Comparison of ENCODE assay signal across 10 mouse cellular contexts in genomic region chr5:24605980-24606665, GRCm38 (mm10). TPM values are rescaled to one million over a fixed set of nuclear protein-coding genes. Genes with fewer than 3 reads are reported as not detected.
DNase-seq lines count a peak whose midpoint lies in the region; ATAC-seq lines count a peak whose summit lies in the region.
"Had no signal": no experiment of that assay in that cellular context is flagged by ENCODE, and none has a peak within 500 bp of the region (broad histone marks: within the 10 kb centered on the region; RNA-seq: fewer than 3 reads in every experiment).

No protein-coding gene starts in this region.

- peak overlapping the region; percentile 99 for H3K27ac ChIP-seq in heart, embryonic 10.5 days
- H3K27ac ChIP-seq in embryonic facial prominence, embryonic 10.5 days (replicated peaks) = peak overlapping the region; percentile 97
- H3K27ac ChIP-seq in heart, embryonic 16.5 days (ENCODE audit: low read length) = peak overlapping the region; percentile 99
- H3K27ac ChIP-seq in midbrain, embryonic 12.5 days (replicated peaks) = peak overlapping the region; percentile 99
- H3K27ac ChIP-seq: liver, embryonic 15.5 days had no signal

- H3K4me3 ChIP-seq in heart, embryonic 10.5 days = peak overlapping the region; percentile 83
- peak overlapping the region; percentile 75 for H3K4me3 ChIP-seq in embryonic facial prominence, embryonic 10.5 days
- H3K4me3 ChIP-seq in heart, embryonic 16.5 days (ENCODE audit: low read length) = no peak overlapping the region; the same call in 1 of the 2 replicates
- H3K4me3 ChIP-seq in midbrain, embryonic 12.5 days = peak overlapping the region; percentile 53
- H3K4me3 ChIP-seq: liver, embryonic 15.5 days had no signal

- no peak for DNase-seq in heart, embryonic 10.5 days (ENCODE audit: low spot score)
- no peak for DNase-seq in heart, postnatal 4 days
- DNase-seq in embryonic facial prominence, embryonic 10.5 days (ENCODE audit: low spot score) = peak; percentile 25
- DNase-seq in left cerebral cortex, adult 8-10 months (ENCODE audit: low spot score in 2 of 2) = no peak
- no peak for DNase-seq in spleen, postnatal 10 days (ENCODE audit: low spot score in 2 of 2)
- no peak for DNase-seq in layer of hippocampus, postnatal 36 days
- DNase-seq: adrenal gland, postnatal 36 days had no signal

- peak overlapping the region; percentile 64 for H3K4me2 ChIP-seq in heart, embryonic 16.5 days (ENCODE audit: low read depth, low read length)
- H3K4me2 ChIP-seq in midbrain, embryonic 12.5 days (replicated peaks) = peak overlapping the region; percentile 72
- H3K4me2 ChIP-seq: liver, embryonic 15.5 days had no signal

- H3K9ac ChIP-seq in heart, embryonic 16.5 days (ENCODE audit: low read length) = peak overlapping the region; percentile 91
- peak overlapping the region; percentile 86 for H3K9ac ChIP-seq in midbrain, embryonic 12.5 days (replicated peaks)
- H3K9ac ChIP-seq: liver, embryonic 15.5 days had no signal

- no peak for ATAC-seq in heart, embryonic 16.5 days (replicated peaks; ENCODE audit: extremely low read depth, insufficient read depth, low FRiP score)
- ATAC-seq in midbrain, embryonic 12.5 days (ENCODE audit: low FRiP score, low read depth) = no peak

- H3K36me3 ChIP-seq in heart, embryonic 10.5 days = no peaks in the 10 kb centered on the region
- H3K36me3 ChIP-seq in embryonic facial prominence, embryonic 10.5 days (replicated peaks) = no peaks in the 10 kb centered on the region
- H3K36me3 ChIP-seq in heart, embryonic 16.5 days (ENCODE audit: control insufficient read depth, insufficient read depth) = no peaks in the 10 kb centered on the region
- H3K36me3 ChIP-seq in midbrain, embryonic 12.5 days = no peaks in the 10 kb centered on the region
- H3K36me3 ChIP-seq: liver, embryonic 15.5 days had no signal

- no peaks in the 10 kb centered on the region for H3K9me3 ChIP-seq in heart, embryonic 10.5 days
- H3K9me3 ChIP-seq in embryonic facial prominence, embryonic 10.5 days = no peaks in the 10 kb centered on the region
- H3K9me3 ChIP-seq in heart, embryonic 16.5 days (replicated peaks; ENCODE audit: control insufficient read depth, low read length) = no peaks in the 10 kb centered on the region
- H3K9me3 ChIP-seq in midbrain, embryonic 12.5 days = no peaks in the 10 kb centered on the region
- H3K9me3 ChIP-seq: liver, embryonic 15.5 days had no signal

- WGBS in heart, embryonic 10.5 days = 29% methylated on average over 14 of the region's 14 CpGs
- WGBS in embryonic facial prominence, embryonic 10.5 days = 13% methylated on average over 14 of the region's 14 CpGs
- 41% methylated on average over 14 of the region's 14 CpGs for WGBS in heart, embryonic 16.5 days
- WGBS in midbrain, embryonic 12.5 days = 9% methylated on average over 14 of the region's 14 CpGs

- H3K4me1 ChIP-seq in heart, embryonic 10.5 days = peaks cover 85% of the 10 kb centered on the region
- H3K4me1 ChIP-seq in embryonic facial prominence, embryonic 10.5 days = peaks cover 65% of the 10 kb centered on the region
- peaks cover 30% of the 10 kb centered on the region for H3K4me1 ChIP-seq in heart, embryonic 16.5 days (ENCODE audit: control insufficient read depth, insufficient read depth, low read length)
- H3K4me1 ChIP-seq in midbrain, embryonic 12.5 days = peaks cover 52% of the 10 kb centered on the region

- peaks cover 4% of the 10 kb centered on the region; the same call in 1 of the 2 replicates for H3K27me3 ChIP-seq in heart, embryonic 10.5 days (ENCODE audit: insufficient read depth, poor library complexity, severe bottlenecking)
- peaks cover 50% of the 10 kb centered on the region for H3K27me3 ChIP-seq in embryonic facial prominence, embryonic 10.5 days (replicated peaks; ENCODE audit: low read depth, poor library complexity, severe bottlenecking)
- no peaks in the 10 kb centered on the region for H3K27me3 ChIP-seq in heart, embryonic 16.5 days (ENCODE audit: control insufficient read depth, insufficient read depth, low read length)
- no peaks in the 10 kb centered on the region for H3K27me3 ChIP-seq in midbrain, embryonic 12.5 days

RNA-seq across cellular contexts. Expression of gene Smarcd3, which starts 18.1 kb away (rescaled TPM):
- 73.7 and 92.1 TPM in 2 replicates for polyA plus RNA-seq in heart, embryonic 10.5 days (2016; fragmentation: Nextera tagmentation; extraction: Ambion mirVana)
- 10 to 100 TPM; 89.7 to 96.9 TPM for total RNA-seq in heart, postnatal 4 days (2021)
- 22.2 and 24.8 TPM in 2 replicates for polyA plus RNA-seq in embryonic facial prominence, embryonic 10.5 days (2016; fragmentation: Nextera tagmentation; extraction: Ambion mirVana)
- polyA plus RNA-seq in heart, embryonic 16.5 days (2015; fragmentation: Nextera tagmentation; extraction: Ambion mirVana) = 47.4 and 48.3 TPM in 2 replicates
- 108 and 120 TPM in 2 replicates for polyA plus RNA-seq in midbrain, embryonic 12.5 days (2016; fragmentation: Nextera tagmentation; extraction: Ambion mirVana)
- 100 to 1,000 TPM in 2 of 4 experiments, 10 to 100 TPM in 2; 98.6 to 117 (median 104) TPM for total RNA-seq in left cerebral cortex, adult 8-10 months (2022)
- total RNA-seq in layer of hippocampus, postnatal 36 days (2021) = 10 to 100 TPM; 88.0 to 89.8 TPM

RNA-seq across cellular contexts. Expression of gene Chpf2, which starts 19.6 kb away (rescaled TPM):
- polyA plus RNA-seq in heart, embryonic 10.5 days (2016; fragmentation: Nextera tagmentation; extraction: Ambion mirVana) = 19.1 and 22.8 TPM in 2 replicates
- total RNA-seq in heart, postnatal 4 days (2021) = 10 to 100 TPM; 19.9 to 21.6 TPM
- 14.8 and 19.6 TPM in 2 replicates for polyA plus RNA-seq in embryonic facial prominence, embryonic 10.5 days (2016; fragmentation: Nextera tagmentation; extraction: Ambion mirVana)
- 14.4 and 14.8 TPM in 2 replicates for polyA plus RNA-seq in heart, embryonic 16.5 days (2015; fragmentation: Nextera tagmentation; extraction: Ambion mirVana)
- 18.3 and 22.1 TPM in 2 replicates for polyA plus RNA-seq in midbrain, embryonic 12.5 days (2016; fragmentation: Nextera tagmentation; extraction: Ambion mirVana)
- 10 to 100 TPM; 63.7 to 82.2 (median 70.9) TPM for total RNA-seq in left cerebral cortex, adult 8-10 months (2022)
- total RNA-seq in layer of hippocampus, postnatal 36 days (2021) = 10 to 100 TPM; 58.0 to 61.2 TPM

RNA-seq across cellular contexts. Expression of gene Abcf2, which starts 28.9 kb away (rescaled TPM):
- 107 and 126 TPM in 2 replicates for polyA plus RNA-seq in heart, embryonic 10.5 days (2016; fragmentation: Nextera tagmentation; extraction: Ambion mirVana)
- total RNA-seq in heart, postnatal 4 days (2021) = 10 to 100 TPM; 47.4 to 49.3 TPM
- polyA plus RNA-seq in embryonic facial prominence, embryonic 10.5 days (2016; fragmentation: Nextera tagmentation; extraction: Ambion mirVana) = 181 and 183 TPM in 2 replicates
- 68.1 and 72.6 TPM in 2 replicates for polyA plus RNA-seq in heart, embryonic 16.5 days (2015; fragmentation: Nextera tagmentation; extraction: Ambion mirVana)
- polyA plus RNA-seq in midbrain, embryonic 12.5 days (2016; fragmentation: Nextera tagmentation; extraction: Ambion mirVana) = 126 TPM in 2 replicates
- total RNA-seq in left cerebral cortex, adult 8-10 months (2022) = 10 to 100 TPM; 80.5 to 93.3 (median 83.7) TPM
- total RNA-seq in layer of hippocampus, postnatal 36 days (2021) = 10 to 100 TPM; 74.5 to 77.3 TPM

RNA-seq across cellular contexts. Expression of gene 4931409K22Rik, which starts 49.5 kb away (rescaled TPM):
- polyA plus RNA-seq in heart, embryonic 10.5 days (2016; fragmentation: Nextera tagmentation; extraction: Ambion mirVana) = 0.06 and 0.09 TPM in 2 replicates
- not detected for total RNA-seq in heart, postnatal 4 days (2021)
- 0.07 and 0.08 TPM in 2 replicates for polyA plus RNA-seq in embryonic facial prominence, embryonic 10.5 days (2016; fragmentation: Nextera tagmentation; extraction: Ambion mirVana)
- polyA plus RNA-seq in heart, embryonic 16.5 days (2015; fragmentation: Nextera tagmentation; extraction: Ambion mirVana) = not detected in 2 replicates
- 0.06 and 0.09 TPM in 2 replicates for polyA plus RNA-seq in midbrain, embryonic 12.5 days (2016; fragmentation: Nextera tagmentation; extraction: Ambion mirVana)
- total RNA-seq in left cerebral cortex, adult 8-10 months (2022) = under 1 TPM in 2 of 4 experiments, not detected in 2; 0.11 to 0.16 TPM
- not detected for total RNA-seq in layer of hippocampus, postnatal 36 days (2021)
- total RNA-seq: adrenal gland, postnatal 36 days had no signal
- polyA plus RNA-seq: liver, embryonic 15.5 days had no signal
